Mouse (Mus musculus): Measurements from ENCODE around the gene Slc38a6. TPM values are rescaled to one million over a fixed set of nuclear protein-coding genes. Genes with fewer than 3 reads are reported as not detected.
A peak's percentile ranks its signal among the peaks of the same experiment; 100 is the strongest.

Slc38a6 gene
- polyA plus RNA-seq, 1 experiment, result 7.8 TPM

DNA sequence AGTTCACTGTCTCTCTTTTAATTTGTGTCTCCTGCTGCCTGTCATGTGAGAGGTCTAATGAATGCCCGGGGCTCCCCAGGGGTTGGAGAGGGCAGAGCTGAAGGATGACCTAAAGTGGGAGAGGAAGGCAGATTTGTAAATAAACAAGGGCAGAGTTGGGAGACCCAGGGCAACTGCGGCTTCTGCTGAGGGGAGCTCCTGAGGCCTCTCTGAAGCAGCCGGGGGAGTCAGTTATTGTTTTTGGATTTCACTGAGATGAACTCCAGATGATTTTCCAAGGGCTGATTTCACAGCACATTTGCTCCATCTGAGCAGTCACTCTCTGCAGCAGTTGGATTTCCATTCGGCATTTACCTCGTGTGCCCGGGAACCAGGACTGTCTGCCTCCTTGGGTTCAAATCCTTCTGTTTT is 107.3 kb downstream of the Slc38a6 start:
- TF ChIP-seq CEBPB (IDR thresholded peaks at IDR 0.05; ENCODE audit: insufficient read depth, poor library complexity, severe bottlenecking) (no peak), MAX (IDR thresholded peaks at IDR 0.05; ENCODE audit: low read depth) (no peak)
- Histone ChIP-seq H3ac (ENCODE audit: control insufficient read depth, insufficient read length) (no peak overlapping the region), H3K36me3 (ENCODE audit: control insufficient read depth, insufficient read depth) (no peaks in the 10 kb centered on the region), H3K4me2 (ENCODE audit: low read depth) (no peak overlapping the region), H3K79me2 (ENCODE audit: control insufficient read depth, insufficient read depth) (no peaks in the 10 kb centered on the region), H3K27me3 (ENCODE audit: control insufficient read depth, insufficient read depth, insufficient read length) (no peaks in the 10 kb centered on the region), H3K4me3 (no peak overlapping the region)

DNA sequence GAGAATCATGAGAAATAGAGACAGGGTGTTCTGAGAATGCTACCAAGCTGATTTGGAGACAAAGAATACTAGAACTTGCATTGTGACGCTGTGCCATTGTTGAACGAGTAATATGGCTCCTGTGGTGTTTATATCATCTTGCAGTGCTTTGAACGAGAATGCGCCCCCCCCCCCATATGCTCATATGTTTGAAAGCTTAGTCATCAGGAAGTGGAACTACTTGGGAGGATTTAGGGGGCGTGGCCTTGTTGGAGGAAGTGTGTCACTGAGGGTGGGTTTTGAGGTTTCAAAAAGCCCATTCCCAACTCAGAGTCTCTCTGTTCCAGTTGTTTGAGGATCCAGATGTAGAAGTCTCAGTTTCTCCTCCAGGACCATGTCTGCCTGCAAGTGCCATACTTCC is 108.0 kb downstream of the Slc38a6 start:
- H3ac ChIP-seq (ENCODE audit: control insufficient read depth, insufficient read length), result no peak overlapping the region
- TF ChIP-seq USF1 (IDR thresholded peaks at IDR 0.05; ENCODE audit: low read depth) (no peak), CEBPB (IDR thresholded peaks at IDR 0.05; ENCODE audit: insufficient read depth, poor library complexity, severe bottlenecking) (no peak)
- no peaks in the 10 kb centered on the region for H3K27me3 ChIP-seq (ENCODE audit: control insufficient read depth, insufficient read depth, insufficient read length)
- H3K4me3 ChIP-seq, result no peak overlapping the region
- no peaks in the 10 kb centered on the region for H3K36me3 ChIP-seq (ENCODE audit: control insufficient read depth, insufficient read depth)
- no peak overlapping the region for H3K4me2 ChIP-seq (ENCODE audit: low read depth)
- no peaks in the 10 kb centered on the region for H3K79me2 ChIP-seq (ENCODE audit: control insufficient read depth, insufficient read depth)

DNA sequence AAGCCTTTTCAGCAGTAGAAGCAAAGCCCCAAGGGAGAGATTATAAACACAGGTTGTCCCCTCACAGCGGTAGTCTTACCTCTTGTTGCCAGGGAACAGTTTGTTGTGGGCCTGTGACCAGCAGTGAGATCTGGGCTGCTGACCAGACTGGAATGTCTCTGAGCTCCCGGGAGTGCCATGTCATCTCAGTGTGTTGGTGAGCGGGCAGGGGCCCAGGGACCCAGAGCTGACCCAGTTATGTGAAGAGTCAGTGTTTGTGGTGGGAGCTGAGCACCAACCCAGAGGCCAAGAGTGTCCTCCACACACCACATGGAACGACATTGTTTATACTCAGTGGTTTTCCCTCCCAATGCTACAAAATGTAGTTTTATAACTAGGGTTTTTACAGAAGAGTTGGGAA is 112.8 kb downstream of the Slc38a6 start:
- Histone ChIP-seq H3ac (ENCODE audit: control insufficient read depth, insufficient read length) (no peak overlapping the region), H3K4me3 (no peak overlapping the region), H3K4me2 (ENCODE audit: low read depth) (no peak overlapping the region), H3K79me2 (ENCODE audit: control insufficient read depth, insufficient read depth) (no peaks in the 10 kb centered on the region), H3K27me3 (ENCODE audit: control insufficient read depth, insufficient read depth, insufficient read length) (no peaks in the 10 kb centered on the region), H3K36me3 (ENCODE audit: control insufficient read depth, insufficient read depth) (no peaks in the 10 kb centered on the region)
- TF ChIP-seq MYOG (IDR thresholded peaks at IDR 0.05; ENCODE audit: control insufficient read depth in 1 of 3, insufficient read depth in 1 of 3, insufficient read length in 2 of 3, low read depth in 2 of 3) (no peak), MYOD1 (IDR thresholded peaks at IDR 0.05; ENCODE audit: control insufficient read depth in 1 of 3, insufficient read length in 2 of 3, low read depth in 2 of 3) (no peak), POLR2AphosphoS2 (IDR thresholded peaks at IDR 0.05; ENCODE audit: insufficient read length, low read depth) (no peak), REST (IDR thresholded peaks at IDR 0.05; ENCODE audit: insufficient read depth, insufficient read length) (no peak), TCF3 (IDR thresholded peaks at IDR 0.05; ENCODE audit: insufficient read length, low read depth) (no peak), E2F4 (IDR thresholded peaks at IDR 0.05; ENCODE audit: insufficient read depth) (no peak), CEBPB (IDR thresholded peaks at IDR 0.05; ENCODE audit: insufficient read depth, poor library complexity, severe bottlenecking) (no peak), MAX (IDR thresholded peaks at IDR 0.05; ENCODE audit: low read depth) (no peak), POLR2A (IDR thresholded peaks at IDR 0.05; ENCODE audit: insufficient read length, low read depth) (no peak), SRF (IDR thresholded peaks at IDR 0.05; ENCODE audit: control insufficient read depth, insufficient read length, low read depth) (no peak), TCF12 (IDR thresholded peaks at IDR 0.05; ENCODE audit: insufficient read depth, poor library complexity, severe bottlenecking) (no peak), USF1 (IDR thresholded peaks at IDR 0.05; ENCODE audit: low read depth) (no peak)

DNA sequence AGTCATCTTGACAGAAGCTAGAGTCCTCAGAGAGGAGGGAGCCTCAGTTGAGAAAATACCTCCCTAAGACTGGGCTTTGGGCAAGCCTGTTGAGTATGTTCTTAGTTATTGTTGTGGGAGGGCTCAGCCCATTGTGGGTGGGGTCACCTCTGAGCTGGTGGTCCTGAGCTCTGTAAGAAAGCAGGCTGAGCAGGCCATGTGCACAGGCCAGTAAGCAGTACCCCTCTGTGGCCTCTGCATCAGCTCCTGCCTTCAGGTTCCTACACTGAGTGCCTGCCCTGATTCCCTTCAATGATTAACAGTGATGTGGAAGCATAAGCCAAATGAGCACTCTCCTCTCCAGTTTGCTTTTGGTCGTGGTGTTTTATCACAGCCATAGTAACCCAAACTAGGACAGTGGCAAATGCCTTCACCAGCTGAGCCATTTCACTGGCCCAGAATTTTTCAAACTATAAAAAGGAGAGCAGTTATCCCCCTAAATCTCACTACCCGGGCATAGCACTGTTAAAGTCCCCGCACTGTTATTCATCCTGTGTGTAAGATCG is 114.0 kb downstream of the Slc38a6 start:
- no peak overlapping the region for H3ac ChIP-seq (ENCODE audit: control insufficient read depth, insufficient read length)
- H3K27me3 ChIP-seq (ENCODE audit: control insufficient read depth, insufficient read depth, insufficient read length), result no peaks in the 10 kb centered on the region
- H3K79me2 ChIP-seq (ENCODE audit: control insufficient read depth, insufficient read depth), result no peaks in the 10 kb centered on the region
- TF ChIP-seq MYOD1 (IDR thresholded peaks at IDR 0.05; ENCODE audit: control insufficient read depth in 1 of 3, insufficient read length in 2 of 3, low read depth in 2 of 3) (no peak), POLR2AphosphoS2 (IDR thresholded peaks at IDR 0.05; ENCODE audit: insufficient read length, low read depth) (no peak), USF1 (IDR thresholded peaks at IDR 0.05; ENCODE audit: low read depth) (no peak), REST (IDR thresholded peaks at IDR 0.05; ENCODE audit: insufficient read depth, insufficient read length) (no peak), MAX (IDR thresholded peaks at IDR 0.05; ENCODE audit: low read depth) (no peak), TCF12 (IDR thresholded peaks at IDR 0.05; ENCODE audit: insufficient read depth, poor library complexity, severe bottlenecking) (no peak), E2F4 (IDR thresholded peaks at IDR 0.05; ENCODE audit: insufficient read depth) (no peak), SRF (IDR thresholded peaks at IDR 0.05; ENCODE audit: control insufficient read depth, insufficient read length, low read depth) (no peak), CEBPB (IDR thresholded peaks at IDR 0.05; ENCODE audit: insufficient read depth, poor library complexity, severe bottlenecking) (no peak), MYOG (IDR thresholded peaks at IDR 0.05; ENCODE audit: control insufficient read depth in 1 of 3, insufficient read depth in 1 of 3, insufficient read length in 2 of 3, low read depth in 2 of 3) (no peak), TCF3 (IDR thresholded peaks at IDR 0.05; ENCODE audit: insufficient read length, low read depth) (no peak), POLR2A (IDR thresholded peaks at IDR 0.05; ENCODE audit: insufficient read length, low read depth) (no peak)
- no peak overlapping the region for H3K4me3 ChIP-seq
- H3K4me2 ChIP-seq (ENCODE audit: low read depth), result no peak overlapping the region
- no peaks in the 10 kb centered on the region for H3K36me3 ChIP-seq (ENCODE audit: control insufficient read depth, insufficient read depth)

DNA sequence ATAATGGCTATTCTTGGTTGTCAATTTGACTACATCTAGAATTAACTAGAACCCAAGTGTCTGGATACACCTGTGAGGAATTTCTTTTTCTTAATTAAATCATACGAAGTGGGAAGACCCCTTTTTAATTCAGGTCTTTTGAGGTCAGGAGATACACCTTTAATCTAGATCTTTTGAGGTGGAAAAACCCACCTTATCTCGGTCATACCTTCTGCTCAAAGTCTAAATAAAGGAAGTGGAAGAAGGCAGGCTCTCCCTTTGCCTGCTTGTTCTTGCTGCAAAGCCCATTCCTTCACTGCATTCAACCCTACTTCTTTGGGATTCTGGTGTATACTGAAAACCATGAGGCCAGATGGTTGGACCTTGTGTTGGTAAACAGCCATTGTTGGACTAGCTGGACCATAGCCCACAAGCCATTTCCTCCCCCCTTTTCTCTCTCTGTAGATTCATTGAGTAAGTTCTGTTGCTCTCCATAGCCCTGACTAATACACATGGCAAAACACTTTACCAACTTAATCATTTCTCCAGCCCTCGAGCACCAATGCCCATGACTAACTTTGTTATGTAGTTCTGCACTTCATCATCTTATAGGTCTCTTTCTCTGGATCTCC is 115.0 kb downstream of the Slc38a6 start:
- no peak overlapping the region for H3K4me3 ChIP-seq
- TF ChIP-seq MYOD1 (IDR thresholded peaks at IDR 0.05; ENCODE audit: control insufficient read depth in 1 of 3, insufficient read length in 2 of 3, low read depth in 2 of 3) (no peak), USF1 (IDR thresholded peaks at IDR 0.05; ENCODE audit: low read depth) (no peak), MAX (IDR thresholded peaks at IDR 0.05; ENCODE audit: low read depth) (no peak), TCF3 (IDR thresholded peaks at IDR 0.05; ENCODE audit: insufficient read length, low read depth) (no peak), TCF12 (IDR thresholded peaks at IDR 0.05; ENCODE audit: insufficient read depth, poor library complexity, severe bottlenecking) (no peak), POLR2A (IDR thresholded peaks at IDR 0.05; ENCODE audit: insufficient read length, low read depth) (no peak), SRF (IDR thresholded peaks at IDR 0.05; ENCODE audit: control insufficient read depth, insufficient read length, low read depth) (no peak), REST (IDR thresholded peaks at IDR 0.05; ENCODE audit: insufficient read depth, insufficient read length) (no peak), CEBPB (IDR thresholded peaks at IDR 0.05; ENCODE audit: insufficient read depth, poor library complexity, severe bottlenecking) (no peak), E2F4 (IDR thresholded peaks at IDR 0.05; ENCODE audit: insufficient read depth) (no peak)
- no peaks in the 10 kb centered on the region for H3K36me3 ChIP-seq (ENCODE audit: control insufficient read depth, insufficient read depth)
- no peaks in the 10 kb centered on the region for H3K79me2 ChIP-seq (ENCODE audit: control insufficient read depth, insufficient read depth)
- H3K27me3 ChIP-seq (ENCODE audit: control insufficient read depth, insufficient read depth, insufficient read length), result no peaks in the 10 kb centered on the region
- no peak overlapping the region for H3ac ChIP-seq (ENCODE audit: control insufficient read depth, insufficient read length)
- peak overlapping the region; percentile 59 for H3K4me2 ChIP-seq (ENCODE audit: low read depth)
